Mouse (Mus musculus): ENCODE data around the gene Gm42517.

The Gm42517 gene

GRCm38 (mm10) chr5:108367871-108368332 lies at the start of gene Gm42517:
Gene Gm42517, minus strand, starts transcription at chr5:108367922.
- no peak for DNase-seq (ENCODE audit: low read depth, low spot score)

- DNase-seq (ENCODE audit: low read depth, low spot score), result no peak
These were observed 47.0 kb upstream of the Gm42517 start for GRCm38 (mm10) chr5:108414711-108415110.

DNA sequence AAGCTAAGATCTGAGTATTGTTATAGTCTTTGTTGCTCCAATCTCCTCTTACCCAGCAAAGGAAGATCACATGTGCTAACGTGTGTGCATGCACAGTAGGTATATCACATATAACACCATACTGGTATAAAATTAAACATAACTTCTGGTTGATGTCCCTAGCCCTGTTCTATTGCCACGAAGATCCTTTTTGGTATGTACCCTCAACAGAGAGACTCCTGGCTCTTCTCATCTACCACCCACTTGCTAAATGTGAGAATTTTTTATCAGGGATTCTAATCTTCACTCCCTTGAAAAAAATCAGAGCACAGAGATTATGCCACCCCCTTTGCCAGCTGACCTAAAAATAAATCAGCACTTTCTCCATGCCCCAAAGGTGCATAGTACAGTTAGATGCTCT lies 39.3 kb upstream of the Gm42517 start:
- DNase-seq (ENCODE audit: low read depth, low spot score), result peak; percentile 48

DNA sequence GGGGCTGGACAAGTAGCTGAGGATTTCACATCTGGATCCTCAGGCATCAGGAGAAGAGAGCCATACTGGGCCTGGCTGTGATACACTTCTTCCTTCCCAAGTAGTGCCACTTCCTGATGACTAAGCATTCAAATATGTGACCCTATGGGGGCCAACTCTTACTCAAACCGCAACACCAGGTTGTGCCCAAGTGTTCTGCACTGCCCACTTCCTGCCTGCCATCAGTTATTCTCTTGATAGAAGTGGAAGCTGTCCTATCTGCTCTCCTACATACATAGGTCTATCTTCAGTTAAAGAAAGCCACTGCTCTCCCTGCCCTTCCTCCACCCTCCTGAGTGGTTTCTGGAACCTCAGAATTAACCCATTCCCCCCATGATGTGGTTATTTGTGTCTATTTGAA lies 37.7 kb upstream of the Gm42517 start:
- no peak for DNase-seq (ENCODE audit: low read depth, low spot score)

GRCm38 (mm10) chr5:108403453-108403852 lies 35.7 kb upstream of the Gm42517 start:
- no peak for DNase-seq (ENCODE audit: low read depth, low spot score)

DNA sequence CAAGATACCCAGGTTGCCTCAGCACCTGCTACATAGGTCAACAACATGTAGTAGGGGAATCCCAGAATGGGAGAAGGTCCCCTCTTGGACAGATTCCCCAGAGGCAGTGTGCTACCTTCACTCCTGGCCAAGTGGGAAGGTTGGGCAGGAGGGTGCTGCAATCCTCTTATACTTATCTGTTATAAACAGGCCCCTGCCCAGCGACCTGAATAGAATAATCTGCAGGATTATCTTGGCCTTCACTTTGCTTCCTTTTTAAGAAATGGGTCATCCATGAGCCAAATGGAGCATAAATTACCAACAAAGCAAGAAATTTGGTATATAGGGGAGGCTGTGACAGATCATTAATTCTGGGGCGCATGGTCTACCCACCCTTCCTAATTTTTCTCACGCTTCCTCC lies 22.0 kb upstream of the Gm42517 start:
- DNase-seq (ENCODE audit: low read depth, low spot score), result no peak

DNA sequence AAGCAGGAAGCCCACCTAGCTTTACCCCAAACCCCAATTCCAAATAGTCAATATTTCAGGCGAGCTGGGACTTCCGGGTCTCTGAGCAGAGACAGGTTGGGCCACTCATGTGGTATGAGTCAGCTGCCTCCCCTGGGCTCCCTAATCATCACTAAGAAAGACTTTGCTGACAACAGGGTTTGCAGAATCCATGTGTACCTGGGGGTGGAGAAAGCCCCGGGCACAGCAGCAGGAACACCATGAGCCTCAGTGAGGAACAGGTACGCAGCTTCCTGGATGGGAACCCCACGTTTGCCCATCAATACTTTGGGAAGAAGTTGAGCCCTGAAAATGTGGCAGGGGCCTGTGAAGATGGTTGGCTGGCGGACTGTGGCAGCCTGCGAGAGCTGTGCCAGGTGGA lies 20.5 kb upstream of the Gm42517 start, which contains the start of gene Pde6b:
Gene Pde6b (plus strand): TSS at position 191 of the 400 bp plus-strand sequence.
- no peak for DNase-seq (ENCODE audit: low read depth, low spot score)

DNA sequence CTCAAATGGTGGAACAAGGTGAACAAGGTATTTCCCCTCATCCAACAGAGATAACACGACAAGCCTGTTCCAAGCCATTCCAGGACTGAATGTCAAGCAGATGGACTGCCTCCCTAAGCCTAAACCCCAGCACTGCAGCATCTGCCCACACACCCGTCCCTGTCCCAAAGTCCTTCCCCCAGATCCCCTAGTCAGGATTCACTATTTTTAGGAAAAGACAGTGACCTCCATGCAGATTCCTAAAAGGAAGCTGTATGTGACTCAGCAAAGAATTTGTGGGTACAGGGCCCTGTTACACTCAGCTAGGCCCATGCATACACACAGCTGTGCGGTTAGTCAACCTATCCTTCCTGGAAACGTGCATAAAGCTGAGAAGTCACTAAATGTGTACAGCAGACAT lies 18.7 kb upstream of the Gm42517 start:
- peak; percentile 75 for DNase-seq (ENCODE audit: low read depth, low spot score)

DNA sequence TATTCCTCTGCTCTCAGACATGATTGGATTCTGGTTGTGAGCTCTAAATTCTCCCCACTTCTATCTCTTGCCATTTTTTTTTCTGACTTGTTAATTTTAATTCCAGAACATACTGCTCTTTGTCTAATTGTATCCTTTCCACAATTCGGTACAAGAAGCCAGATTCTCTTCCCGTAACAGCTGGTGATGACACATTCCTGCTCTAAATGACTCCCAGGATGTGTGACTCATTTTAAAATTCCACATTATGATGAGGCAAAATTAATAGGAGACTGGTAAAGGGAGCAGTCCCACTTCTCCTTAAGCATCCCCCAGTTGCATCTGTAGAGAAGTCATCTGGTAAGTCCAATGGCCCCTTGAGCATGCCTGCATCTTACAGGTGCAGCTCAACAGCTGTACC lies 17.9 kb upstream of the Gm42517 start:
- DNase-seq (ENCODE audit: low read depth, low spot score), result peak; percentile 91

DNA sequence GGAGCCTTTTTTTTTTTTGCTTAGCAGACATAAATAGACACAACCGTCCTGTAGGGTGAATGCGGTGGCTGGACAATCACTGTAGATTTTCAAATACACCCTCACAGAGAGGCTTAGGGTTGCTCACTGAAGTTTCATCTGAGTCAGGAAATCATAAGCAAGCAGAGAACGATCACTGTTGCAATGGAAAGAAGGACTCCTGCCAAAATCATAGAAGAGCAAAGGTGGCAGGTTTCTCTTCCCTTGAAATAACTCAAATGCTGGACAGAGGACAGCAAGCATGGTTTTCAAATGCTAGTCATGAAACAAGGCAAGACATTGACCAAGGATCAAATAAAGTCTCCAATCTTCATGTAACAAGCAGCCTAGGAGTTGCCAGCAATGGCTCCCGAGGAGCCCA lies 10.6 kb upstream of the Gm42517 start:
- no peak for DNase-seq (ENCODE audit: low read depth, low spot score)

DNA sequence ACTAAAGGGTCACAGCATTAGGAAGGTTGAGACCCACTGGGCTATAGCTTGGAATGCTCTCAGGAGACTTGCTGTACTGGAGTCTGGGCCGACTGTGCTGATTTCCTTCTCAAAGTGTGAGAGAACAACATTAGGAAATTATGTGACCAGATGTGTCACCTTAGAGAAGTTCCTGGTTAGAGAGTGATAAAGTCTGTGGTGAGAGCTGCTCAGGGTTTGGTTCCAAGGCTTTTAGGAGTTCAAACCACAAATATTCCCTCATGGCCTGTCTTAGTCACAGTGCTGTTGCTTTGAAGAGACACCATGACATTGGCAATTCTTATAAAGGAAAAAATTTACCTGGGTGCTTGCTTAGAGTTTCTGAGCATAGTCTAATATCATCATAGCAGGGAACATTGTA lies 8.3 kb upstream of the Gm42517 start:
- DNase-seq (ENCODE audit: low read depth, low spot score), result no peak

DNA sequence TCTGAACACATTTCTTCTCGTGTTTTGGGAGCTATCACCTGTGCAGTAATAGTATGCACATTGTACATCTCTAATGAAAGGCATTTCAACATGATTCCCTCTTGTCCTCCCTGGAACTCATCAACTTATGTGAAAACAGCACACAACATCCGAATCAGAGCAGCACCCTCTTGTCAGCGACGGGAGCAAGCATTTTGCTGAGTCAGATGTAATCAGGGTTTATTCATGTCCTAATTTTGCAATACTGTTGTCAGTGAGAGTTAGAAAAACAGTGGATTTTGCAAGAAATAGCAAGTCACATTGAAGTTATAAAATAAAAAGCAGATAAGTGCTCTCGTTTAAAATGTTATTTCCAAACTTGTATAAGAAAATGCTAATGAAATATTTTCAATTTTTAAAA lies 6.4 kb upstream of the Gm42517 start:
- DNase-seq (ENCODE audit: low read depth, low spot score), result peak; percentile 53

DNA sequence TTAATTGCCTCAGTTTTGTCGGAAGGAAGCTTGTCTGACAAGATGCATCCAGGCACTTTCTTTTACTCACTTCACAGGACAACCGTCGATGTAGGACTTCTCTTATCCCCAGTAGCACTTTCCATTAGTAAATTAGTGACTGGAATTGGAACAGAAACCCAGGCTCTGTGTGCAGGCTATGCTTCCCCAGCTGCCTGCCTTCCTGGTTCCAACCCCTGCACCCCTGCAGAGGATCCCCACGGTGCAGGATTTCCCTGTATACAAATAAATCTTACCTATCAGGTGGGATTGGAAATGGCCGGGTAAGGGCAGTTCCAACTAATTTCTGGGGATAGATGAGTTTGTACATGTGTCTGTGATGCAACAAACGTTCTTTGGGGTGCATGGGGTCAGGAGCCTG lies 2.2 kb upstream of the Gm42517 start:
- no peak for DNase-seq (ENCODE audit: low read depth, low spot score)

DNA sequence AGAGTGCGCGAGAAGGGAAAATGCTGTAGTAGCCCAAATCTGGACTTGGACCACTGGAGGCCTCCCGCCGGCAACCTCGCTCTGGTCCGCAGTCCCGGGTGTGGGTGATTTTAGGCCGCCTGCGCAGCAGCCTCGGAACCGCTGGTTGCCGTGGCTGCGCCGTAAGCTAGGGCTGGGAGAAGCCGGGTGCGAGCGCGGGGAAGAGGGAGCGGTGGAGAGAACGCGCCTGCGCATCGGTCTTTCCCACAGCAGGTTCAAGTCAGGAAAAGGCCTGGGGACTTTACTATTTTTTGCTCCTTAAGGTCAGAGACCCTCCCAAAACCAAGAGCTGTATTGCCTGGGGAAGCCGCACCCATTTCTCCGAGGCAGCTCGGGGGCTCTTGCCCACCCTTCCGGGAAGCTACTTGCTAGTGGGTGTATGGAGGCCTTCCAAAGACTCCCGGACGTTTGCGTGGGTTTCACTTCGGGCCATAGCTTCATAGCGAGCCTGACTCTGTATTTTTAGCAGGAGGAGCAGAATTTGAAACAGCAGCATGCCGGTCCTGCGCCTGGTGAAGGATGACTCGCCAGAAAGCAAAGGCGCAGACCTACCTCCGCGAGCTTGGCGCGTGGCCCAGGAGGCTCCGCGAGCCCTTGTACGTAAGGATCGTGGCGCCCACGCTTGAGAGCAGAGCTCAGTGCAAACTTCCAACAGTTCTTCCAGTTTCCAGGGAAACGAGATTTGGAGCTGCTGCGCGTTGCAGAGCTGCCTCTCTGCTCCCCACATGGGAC lies 1.3 kb upstream of the Gm42517 start:
- peak; percentile 96 for DNase-seq (ENCODE audit: low read depth, low spot score)

DNA sequence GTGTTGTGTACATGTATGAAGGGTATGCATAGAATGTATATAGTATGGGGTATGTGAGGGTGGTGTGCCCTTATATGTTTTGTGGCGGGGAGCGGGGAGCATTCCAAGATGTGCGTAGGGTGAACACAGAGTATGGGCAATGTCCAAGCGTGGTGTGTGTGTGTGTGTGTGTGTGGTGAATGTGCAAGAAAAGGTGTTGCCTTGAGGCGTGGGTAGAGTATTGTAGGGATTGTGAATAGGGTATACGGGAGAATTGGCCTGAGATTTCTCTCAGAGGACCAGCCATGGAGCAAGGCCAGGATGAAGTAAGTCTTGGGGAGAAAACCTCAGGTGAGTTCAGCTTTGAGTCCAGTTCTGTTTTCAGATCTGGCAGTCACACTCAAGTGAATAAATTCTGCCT lies 724 bp upstream of the Gm42517 start:
- peak; percentile 67 for DNase-seq (ENCODE audit: low read depth, low spot score)

DNA sequence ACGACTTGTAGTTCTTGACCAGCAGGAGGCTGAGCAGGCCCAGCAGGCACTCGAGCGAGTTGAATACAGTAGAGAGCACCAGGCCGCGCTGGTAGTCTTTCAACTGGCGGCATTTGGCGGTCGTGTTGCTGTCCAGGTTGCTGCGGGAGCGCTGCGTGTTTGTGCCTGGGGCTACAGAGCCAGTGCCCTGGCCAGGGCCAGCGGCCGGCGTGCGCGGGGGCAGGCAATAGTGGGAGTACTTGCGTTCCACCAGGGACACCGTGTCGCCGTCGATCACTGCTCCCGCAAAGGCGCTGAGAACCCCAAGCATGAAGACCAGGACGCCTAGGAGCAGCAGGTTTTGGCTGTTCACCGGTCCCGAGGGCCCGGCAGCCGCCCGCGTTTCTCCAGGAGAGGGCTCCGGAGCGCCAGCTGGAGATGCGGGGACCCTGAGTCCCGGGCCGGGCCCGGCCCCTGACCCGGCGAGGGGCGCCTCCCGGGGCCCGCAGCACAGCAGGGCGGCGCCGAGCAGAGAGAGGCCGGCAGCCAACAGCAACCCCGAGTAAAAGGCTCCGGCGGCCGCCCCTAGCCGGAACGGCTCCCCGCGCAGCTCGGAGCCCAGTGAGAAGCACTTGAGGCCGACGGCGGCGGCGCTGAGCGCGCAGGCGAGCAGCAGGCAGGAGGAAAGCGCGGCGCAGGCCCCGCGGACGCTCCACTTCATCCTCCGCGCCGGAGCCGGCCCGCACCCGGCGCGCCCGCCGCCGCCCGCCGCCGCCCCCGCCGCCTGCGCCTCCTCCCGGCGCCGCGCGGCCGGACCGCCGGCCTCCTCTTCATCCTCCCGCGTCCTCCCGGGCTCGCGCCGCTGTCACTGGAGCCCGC lies 509 bp downstream of the Gm42517 start:
- DNase-seq (ENCODE audit: low read depth, low spot score), result peak; percentile 67

GRCm38 (mm10) chr5:108366328-108366983 lies 1.3 kb downstream of the Gm42517 start:
- no peak for DNase-seq (ENCODE audit: low read depth, low spot score)

DNA sequence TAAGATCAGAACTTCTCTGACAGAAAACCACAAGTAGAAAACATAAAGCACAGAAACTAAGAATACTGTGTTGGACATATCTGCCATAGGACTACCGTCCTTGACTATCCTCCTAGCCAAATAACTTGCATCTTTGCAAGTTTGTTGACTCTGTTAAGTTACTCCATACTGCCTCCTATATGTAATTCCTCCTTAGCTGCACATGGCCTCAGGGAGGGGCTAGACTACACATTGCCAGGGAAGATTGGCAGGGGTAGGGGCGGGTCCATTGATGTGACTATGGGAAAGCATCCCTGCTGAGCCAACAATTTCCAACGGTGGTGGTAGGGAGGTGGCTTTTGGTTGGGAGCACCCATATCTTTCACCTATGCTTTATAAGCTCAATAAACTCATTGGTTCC lies 5.4 kb downstream of the Gm42517 start:
- no peak for DNase-seq (ENCODE audit: low read depth, low spot score)

DNA sequence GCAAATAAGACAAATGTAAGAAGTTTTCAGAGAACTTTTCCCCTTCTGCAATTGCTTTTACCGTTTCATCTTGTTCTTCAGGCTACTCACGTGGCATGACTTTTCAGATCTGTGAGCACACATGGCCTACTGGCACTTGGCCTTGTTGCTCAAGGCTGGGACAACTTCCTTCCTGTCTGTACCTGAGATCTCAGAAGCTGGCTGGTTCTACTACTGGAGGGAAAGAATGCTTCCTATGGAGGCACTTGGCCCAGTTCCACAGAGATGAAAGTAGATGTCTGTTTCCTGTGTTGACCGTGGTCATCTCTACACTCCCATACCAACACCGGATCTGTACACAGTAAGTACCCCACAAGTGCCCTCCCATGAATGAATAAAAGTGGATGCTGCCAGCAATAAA lies 7.5 kb downstream of the Gm42517 start:
- no peak for DNase-seq (ENCODE audit: low read depth, low spot score)

- peak; percentile 84 for DNase-seq (ENCODE audit: low read depth, low spot score)
These were observed 8.2 kb downstream of the Gm42517 start for GRCm38 (mm10) chr5:108359491-108359890.

DNA sequence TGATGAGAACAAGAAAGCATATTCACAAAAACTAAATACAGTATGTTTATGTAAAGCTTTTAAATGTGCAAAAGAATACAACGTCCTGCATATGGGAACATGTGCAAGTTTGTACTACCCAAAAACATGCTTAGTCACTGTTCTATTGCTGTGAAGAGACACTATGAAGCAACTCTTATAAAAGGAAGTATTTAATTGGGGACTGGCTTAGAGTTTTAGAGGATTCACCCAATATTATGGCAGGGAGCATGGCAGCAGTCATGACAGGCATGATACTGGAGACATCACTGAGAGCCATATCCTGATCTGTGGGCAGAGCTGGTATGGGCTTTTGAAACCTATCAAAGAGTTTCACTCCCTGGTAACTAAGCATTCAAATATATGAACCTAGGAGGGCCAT lies 9.9 kb downstream of the Gm42517 start:
- DNase-seq (ENCODE audit: low read depth, low spot score), result no peak

- no peak for DNase-seq (ENCODE audit: low read depth, low spot score)
These were observed 13.7 kb downstream of the Gm42517 start for GRCm38 (mm10) chr5:108354056-108354455.
